Mouse (Mus musculus): Measurements from ENCODE around the gene Bri3.

The Bri3 gene

GRCm38 (mm10) chr5:144411702-144412101 lies 167.5 kb downstream of the Bri3 start:
- intact Hi-C loops (cut with DNase I): no loop called here

- intact Hi-C loops (cut with DNase I): no loop called here
Observed at GRCm38 (mm10) chr5:144412781-144413180, 168.5 kb downstream of the Bri3 start.

DNA sequence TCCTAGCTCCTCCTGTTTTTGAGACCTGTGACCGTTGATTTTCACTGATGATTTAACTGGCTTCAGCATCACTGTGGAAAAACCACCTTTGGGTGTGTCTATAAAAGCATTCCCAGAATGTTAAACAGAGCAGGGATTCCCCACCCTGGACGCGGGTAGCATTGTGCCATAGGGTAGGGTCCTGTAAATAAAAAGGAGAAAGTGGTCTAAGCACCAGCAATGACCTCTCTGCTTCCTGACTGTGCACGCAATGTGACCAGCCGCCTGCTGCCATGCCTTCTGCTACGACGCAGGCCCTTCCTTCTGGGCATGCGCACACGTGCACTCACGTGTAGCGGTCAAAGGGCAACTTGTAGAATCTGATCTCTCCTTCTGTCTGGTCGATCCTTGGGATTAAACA lies 174.2 kb downstream of the Bri3 start:
- intact Hi-C loops (cut with DNase I): no loop called here

DNA sequence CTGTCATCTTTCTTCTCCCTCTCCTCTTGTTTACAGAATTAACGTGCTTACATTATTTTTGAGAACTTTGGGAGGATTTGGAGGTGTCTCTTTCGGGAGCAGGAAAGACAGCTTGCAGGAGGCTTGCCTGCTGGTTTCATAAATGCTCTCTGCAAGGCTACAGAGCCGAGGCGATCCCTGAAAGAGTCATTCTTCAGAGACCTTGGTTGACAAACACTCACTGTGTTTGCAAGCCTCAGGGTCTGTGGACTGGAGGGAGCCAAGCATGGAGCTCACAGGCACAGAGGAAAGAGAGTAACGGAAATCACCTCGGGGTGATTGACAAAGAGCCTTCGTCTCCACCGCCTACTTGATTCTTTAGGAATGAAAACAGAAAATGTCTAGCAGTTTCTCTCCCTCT lies 175.8 kb downstream of the Bri3 start:
- intact Hi-C loops (cut with DNase I): no loop called here

DNA sequence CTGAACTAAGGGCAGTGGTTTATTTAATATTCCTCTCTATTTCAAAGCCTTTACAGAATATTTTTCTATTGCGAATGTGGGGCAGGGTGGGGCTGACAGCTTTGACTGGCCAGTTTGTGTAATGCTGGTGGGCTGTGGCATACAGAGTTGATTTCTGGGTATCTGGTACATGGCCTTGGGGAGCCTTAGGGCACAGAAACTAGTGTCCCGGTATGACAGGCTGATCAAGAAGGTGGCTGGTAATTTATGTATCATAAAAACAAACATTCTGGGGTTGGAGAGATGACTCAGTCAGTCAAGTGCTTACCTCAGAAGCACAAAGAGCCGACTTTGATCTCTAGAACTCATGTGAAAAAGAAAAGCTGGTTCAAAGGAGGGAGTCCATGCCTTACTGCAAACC lies 182.5 kb downstream of the Bri3 start:
- intact Hi-C loops (cut with DNase I): loop anchor here (5.0 kb wide), 1 partner anchor 39 kb away; no protein-coding TSS in a partner anchor

DNA sequence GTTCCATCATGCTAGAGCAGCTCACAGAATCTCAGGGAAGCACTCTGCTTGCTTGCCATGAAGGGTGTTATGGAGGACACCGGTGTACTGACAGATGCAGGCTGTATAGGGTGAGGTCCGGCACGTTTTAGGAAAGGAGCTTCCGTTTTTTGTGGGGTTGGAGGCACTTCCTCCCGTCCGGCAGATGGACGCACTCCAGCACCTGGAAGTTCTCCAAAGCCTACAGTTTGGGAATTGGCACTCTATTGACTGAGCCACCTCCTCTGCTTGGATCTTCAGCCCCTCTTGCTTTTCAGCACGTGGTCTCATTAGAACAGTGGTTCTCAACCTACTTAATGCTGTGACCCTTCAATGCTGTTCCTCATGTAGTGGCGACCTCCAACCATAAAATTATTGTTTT lies 183.6 kb downstream of the Bri3 start:
- intact Hi-C loops (cut with DNase I): loop anchor here (5.0 kb wide), 1 partner anchor 41 kb away; no protein-coding TSS in a partner anchor

- intact Hi-C loops (cut with DNase I): no loop called here
Observed at GRCm38 (mm10) chr5:144431481-144431880, 187.2 kb downstream of the Bri3 start.

GRCm38 (mm10) chr5:144439286-144440040 lies 195.2 kb downstream of the Bri3 start:
- intact Hi-C loops (cut with DNase I): no loop called here

GRCm38 (mm10) chr5:144441831-144442271 lies 197.6 kb downstream of the Bri3 start:
- intact Hi-C loops (cut with DNase I): no loop called here

DNA sequence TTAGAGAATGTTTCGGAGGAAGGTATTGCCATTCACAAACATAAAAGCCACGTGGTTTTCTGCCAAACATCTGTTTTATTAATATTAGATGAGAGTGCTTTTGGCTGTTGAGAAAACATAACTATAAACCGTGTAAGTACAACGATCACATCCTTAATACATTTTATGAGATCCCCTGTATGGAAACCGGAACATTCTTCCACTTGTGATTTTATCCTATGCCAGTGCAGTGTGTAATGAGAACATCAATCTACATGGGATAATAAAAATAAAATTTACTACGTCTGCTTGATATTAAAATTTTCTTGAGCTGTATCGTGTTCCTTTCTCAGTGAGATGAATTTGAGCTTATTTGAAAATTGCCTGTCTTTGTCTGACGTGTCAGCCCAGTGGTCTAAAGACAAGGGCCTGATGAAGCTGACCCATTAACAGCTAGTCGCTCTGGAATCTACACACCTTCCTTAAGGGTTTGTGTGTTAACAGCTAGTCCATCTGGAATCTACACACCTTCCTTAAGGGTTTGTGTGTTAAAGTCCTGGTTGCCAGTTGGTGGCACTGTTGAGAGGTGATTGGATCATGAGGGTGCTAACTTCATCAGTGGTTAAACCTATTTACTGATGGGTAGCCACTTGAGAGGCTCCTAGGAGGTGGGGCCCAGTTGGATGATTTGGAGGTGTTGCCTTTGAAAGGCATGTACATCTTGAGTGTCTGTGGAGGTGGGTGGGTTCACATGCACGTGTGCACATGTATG lies 202.4 kb downstream of the Bri3 start:
- intact Hi-C loops (cut with DNase I): no loop called here

DNA sequence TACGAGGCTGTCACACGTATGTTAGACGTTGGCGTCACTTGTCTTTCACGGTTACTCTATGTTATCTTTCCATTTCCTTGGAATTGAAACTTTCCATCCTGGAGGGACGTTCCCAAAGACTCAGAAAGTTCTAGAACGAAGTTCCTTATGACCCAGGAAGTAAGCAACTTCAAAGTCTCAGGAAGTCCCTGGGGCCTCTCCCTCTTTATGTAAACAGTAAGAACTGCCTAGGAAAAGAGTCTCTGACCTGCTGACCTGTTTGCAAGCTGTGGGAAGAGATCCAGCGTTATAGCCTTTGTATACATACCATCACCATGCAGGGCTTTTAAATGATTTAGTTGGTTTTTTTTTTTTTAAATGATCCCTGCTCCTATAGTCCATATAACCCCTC lies 203.0 kb downstream of the Bri3 start:
- intact Hi-C loops (cut with DNase I): no loop called here

GRCm38 (mm10) chr5:144447975-144448374 lies 203.7 kb downstream of the Bri3 start:
- intact Hi-C loops (cut with DNase I): no loop called here

DNA sequence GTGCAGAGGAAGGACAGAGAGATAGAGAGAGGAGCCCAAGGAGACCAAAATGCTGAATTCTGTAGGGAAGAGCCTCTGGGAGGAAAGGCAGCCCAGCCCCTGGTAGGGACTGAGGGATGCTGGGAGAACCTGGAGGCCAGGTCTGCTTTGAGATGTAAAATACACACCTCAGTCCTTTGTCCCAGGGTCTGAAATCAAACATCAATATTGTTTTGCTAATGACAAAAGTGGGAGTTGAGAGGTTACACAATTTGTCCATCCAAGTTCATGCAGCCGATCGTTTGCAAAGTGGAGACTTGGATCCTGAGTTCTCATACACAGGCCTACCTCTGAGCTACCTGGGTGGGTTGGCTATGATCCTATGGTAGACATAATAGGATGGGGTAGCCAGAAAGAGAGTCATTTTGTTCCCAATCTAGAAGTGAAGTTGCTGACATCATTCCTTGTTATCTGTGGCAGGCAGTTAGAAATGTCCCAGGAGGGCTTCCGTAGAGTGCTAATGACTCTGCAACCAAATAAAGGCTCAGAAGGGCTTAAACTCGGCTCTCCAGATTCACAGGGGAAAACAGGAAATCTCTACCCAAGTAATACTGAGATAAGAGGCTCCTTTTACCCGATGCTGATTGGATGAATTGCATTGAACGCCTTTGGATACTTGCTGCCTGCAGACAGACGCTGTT lies 208.7 kb downstream of the Bri3 start:
- intact Hi-C loops (cut with DNase I): no loop called here

DNA sequence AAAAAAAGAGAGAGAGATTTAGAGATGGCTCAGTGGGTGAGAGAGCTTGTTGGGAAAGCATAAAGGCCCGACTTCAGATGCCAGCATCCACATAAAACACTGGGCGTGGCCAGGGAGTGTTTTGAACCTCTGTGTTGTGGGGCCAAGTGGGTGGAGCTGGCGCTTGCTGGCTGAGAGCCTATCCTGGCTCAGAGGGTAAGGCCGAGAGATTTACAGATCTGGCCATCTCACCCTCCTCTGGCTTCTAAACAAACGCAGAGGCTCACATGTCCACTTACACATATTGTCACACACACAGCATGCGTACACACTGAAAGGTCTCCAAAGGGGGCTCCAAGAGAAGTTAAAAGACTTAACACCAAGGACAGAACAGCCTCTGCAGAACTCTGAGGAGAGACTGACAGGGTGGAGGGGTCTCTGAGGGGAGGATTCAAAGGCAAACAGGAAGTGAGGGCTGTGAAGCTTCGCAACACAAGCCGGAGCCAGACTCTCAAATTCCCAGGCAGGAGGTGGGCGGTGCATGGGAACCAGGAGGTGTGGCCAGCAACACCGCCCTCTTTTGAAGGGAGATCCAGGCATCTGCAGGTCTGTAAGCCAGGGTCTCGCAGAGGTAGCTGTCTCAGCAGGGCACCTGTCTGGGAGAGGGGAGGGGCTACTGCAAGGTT lies 213.5 kb downstream of the Bri3 start:
- intact Hi-C loops (cut with DNase I): no loop called here

DNA sequence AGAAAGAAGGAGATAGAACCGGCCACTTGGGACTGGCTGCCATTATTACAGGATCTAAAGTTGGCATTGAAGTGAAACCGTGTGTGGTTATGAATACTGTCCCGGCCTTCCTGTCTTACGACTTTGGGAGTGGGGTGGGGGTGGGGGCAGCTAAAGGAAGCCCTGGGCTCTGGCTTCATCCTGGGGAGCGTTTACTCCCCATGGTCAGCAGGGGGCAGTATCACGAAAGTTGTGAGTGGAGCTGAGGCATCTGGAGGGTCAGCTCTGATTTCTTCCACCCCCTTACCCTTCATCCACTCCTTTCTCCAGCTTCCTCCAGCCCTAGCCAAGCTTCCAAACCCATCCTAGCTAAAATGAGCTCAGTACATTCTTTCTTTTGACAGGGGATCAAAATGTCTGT lies 222.8 kb downstream of the Bri3 start:
- intact Hi-C loops (cut with DNase I): no loop called here

GRCm38 (mm10) chr5:144473056-144473455 lies 228.8 kb downstream of the Bri3 start:
- intact Hi-C loops (cut with DNase I): no loop called here

GRCm38 (mm10) chr5:144479677-144480171 lies 235.5 kb downstream of the Bri3 start:
- intact Hi-C loops (cut with DNase I): no loop called here

DNA sequence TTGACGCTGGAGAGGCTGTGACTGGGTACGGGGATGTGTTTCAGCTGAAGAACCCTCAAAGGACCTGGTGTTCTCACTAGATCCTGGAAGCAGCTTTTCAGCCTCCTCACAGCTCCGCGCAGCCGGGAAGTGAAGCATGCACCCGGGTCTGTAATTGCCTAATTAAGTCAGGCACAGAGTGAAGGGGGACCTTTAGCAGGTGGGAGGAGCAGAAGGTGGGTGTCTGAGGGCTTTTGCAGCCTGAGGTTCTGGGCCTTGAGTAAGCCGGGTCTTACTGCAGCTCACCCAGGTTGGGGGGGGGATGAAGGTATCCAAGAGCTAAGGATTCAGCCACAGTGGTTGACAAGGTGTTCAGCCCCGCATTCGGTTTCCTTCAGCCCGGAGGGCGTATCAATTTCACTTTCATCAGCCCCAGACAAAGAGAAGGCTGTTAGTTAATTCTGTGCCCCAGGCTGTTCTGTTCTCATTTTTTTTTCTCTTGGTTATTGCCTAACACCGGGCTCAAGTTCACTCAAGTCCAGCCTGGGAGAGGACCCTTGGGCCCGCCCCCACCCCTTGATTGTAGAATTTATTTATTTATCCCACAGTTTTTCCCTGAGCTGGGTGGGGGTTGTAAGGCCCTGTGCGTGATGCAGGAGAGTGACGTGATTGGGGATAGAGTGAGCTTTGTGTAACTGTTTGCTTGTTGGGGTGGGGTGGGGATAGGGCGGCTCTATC lies 239.6 kb downstream of the Bri3 start:
- intact Hi-C loops (cut with DNase I): no loop called here

DNA sequence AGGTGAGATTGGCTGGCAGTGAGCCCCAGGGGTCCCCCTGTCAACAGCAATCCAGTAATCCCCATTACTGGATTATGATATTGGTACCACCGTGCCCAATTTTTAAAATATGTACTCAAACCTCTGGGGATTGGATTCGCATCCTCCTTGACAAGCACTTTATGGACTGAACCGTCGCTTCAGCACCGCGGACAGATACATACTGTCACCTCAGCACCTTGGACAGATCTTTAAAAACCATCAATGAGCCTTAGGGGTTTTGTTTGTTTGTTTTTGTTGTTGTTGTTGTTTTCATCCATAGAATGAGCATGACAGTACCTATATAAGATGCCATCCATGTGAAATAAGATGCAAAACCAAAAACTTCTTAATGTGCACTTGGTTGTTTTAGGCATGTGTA lies 247.1 kb downstream of the Bri3 start:
- intact Hi-C loops (cut with DNase I): no loop called here

Measured in adrenal gland (tissue).